Mouse (Mus musculus): ENCODE measurements at regions not wholly inside any gene's neighbourhood (a gene's known extent, or its start where the extent isn't known, plus 50 kb on each side); places are given as distances from the start of the nearest gene placed in this dataset.
"Not testable (repeated sequence)": the region's sequence is repeated elsewhere in the genome, so short reads cannot be mapped to it uniquely, and the experiment has no call there.

- DNase-seq (ENCODE audit: low spot score): no peak
These were observed 103.7 kb upstream of the Arhgap42 start for GRCm38 (mm10) chr9:9342456-9343185.

GRCm38 (mm10) chr9:9318624-9319023 is 79.7 kb upstream of the Arhgap42 start:
- no peak for DNase-seq (ENCODE audit: low spot score)

- no peak for DNase-seq (ENCODE audit: low spot score)
These were observed 77.1 kb upstream of the Arhgap42 start for GRCm38 (mm10) chr9:9316021-9316420.

- no peak for DNase-seq (ENCODE audit: low spot score)
These were observed 73.4 kb upstream of the Arhgap42 start for GRCm38 (mm10) chr9:9312274-9312673.

GRCm38 (mm10) chr9:9311627-9312265 is 72.8 kb upstream of the Arhgap42 start:
- DNase-seq (ENCODE audit: low spot score): no peak

GRCm38 (mm10) chr9:9311040-9311583 is 72.2 kb upstream of the Arhgap42 start:
- DNase-seq (ENCODE audit: low spot score): not testable (repeated sequence)

GRCm38 (mm10) chr9:9290767-9291166 is 51.9 kb upstream of the Arhgap42 start:
- no peak for DNase-seq (ENCODE audit: low spot score)

GRCm38 (mm10) chr9:9289570-9289969 is 50.7 kb upstream of the Arhgap42 start:
- no peak for DNase-seq (ENCODE audit: low spot score)
